Mouse (Mus musculus): ENCODE results near the gene Spata5.

The Spata5 gene

GRCm38 (mm10) chr3:37556412-37557113 is 136.9 kb downstream of the Spata5 start:
- in situ Hi-C loops (cut with MboI; ENCODE audit: low pct_unique_long_range_greater_than_20kb in 1 of 2, low sequenced_read_pairs in 2 of 2, unreplicated experiment in 1 of 2) = no loop called here

GRCm38 (mm10) chr3:37557741-37558479 is 138.2 kb downstream of the Spata5 start:
- in situ Hi-C loops (cut with MboI; ENCODE audit: low pct_unique_long_range_greater_than_20kb in 1 of 2, low sequenced_read_pairs in 2 of 2, unreplicated experiment in 1 of 2) = no loop called here

- in situ Hi-C loops (cut with MboI; ENCODE audit: low pct_unique_long_range_greater_than_20kb in 1 of 2, low sequenced_read_pairs in 2 of 2, unreplicated experiment in 1 of 2) = no loop called here
These were observed 139.6 kb downstream of the Spata5 start for GRCm38 (mm10) chr3:37559339-37559738.

GRCm38 (mm10) chr3:37561466-37561865 is 141.8 kb downstream of the Spata5 start:
- in situ Hi-C loops (cut with MboI; ENCODE audit: low pct_unique_long_range_greater_than_20kb in 1 of 2, low sequenced_read_pairs in 2 of 2, unreplicated experiment in 1 of 2) = no loop called here

DNA sequence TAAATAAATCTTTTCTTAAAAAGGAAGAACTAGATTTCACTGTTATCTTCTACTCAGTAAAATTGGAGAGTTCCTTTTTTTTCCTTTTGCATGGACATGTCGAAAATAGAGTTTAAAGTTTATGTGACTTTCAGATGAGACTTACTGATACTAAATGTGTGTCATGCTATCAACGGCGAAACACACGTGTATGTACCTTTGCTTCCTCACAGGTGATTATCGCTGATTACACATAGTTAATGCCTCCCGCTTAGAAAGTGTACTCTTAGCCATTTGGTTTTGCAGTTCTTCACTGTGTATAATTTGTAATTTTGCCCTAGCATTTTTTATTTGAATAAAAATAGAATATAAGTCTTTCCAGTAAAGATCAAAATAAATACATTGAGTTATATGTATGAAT is 146.4 kb downstream of the Spata5 start:
- in situ Hi-C loops (cut with MboI; ENCODE audit: low pct_unique_long_range_greater_than_20kb in 1 of 2, low sequenced_read_pairs in 2 of 2, unreplicated experiment in 1 of 2) = no loop called here

DNA sequence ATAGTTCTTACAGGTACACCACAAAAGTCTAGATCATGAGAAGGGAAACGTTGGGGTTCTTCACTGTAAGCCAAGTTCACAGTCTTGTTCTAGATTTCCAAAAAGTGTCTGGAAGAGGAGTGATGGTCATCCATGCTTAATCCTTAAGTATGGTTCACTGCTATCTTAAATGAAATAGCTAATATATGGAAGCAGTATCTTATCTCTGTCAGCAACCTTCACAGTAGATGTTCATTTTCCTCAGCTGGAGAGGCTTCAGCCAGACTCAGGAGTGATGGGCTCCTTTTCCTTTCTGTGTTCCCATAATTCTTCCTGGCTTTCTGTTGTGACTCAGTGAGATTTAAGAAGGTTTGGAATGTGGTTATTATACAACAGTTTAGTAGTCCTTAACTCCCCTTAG is 147.8 kb downstream of the Spata5 start:
- in situ Hi-C loops (cut with MboI; ENCODE audit: low pct_unique_long_range_greater_than_20kb in 1 of 2, low sequenced_read_pairs in 2 of 2, unreplicated experiment in 1 of 2) = no loop called here

DNA sequence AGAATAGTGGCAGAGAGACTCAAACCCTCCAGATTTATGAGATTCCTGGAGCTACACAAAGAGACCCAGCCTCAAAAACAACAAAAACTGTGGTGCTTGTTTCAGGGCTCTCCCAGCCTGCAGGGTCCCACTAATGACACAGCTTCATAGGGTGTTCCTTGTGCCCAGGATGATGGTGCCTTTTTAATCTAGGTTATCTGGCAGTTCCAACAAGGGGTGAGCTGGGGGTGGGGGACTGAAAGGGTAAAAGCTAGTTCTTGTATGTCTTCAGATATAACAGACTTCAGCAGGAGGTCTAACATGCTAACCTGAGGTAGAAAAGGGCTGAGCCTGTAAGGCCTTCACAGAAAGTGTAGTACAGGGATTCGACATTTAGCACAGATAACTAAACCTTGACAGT is 149.1 kb downstream of the Spata5 start:
- in situ Hi-C loops (cut with MboI; ENCODE audit: low pct_unique_long_range_greater_than_20kb in 1 of 2, low sequenced_read_pairs in 2 of 2, unreplicated experiment in 1 of 2) = no loop called here

GRCm38 (mm10) chr3:37569661-37570566 is 150.2 kb downstream of the Spata5 start:
- in situ Hi-C loops (cut with MboI; ENCODE audit: low pct_unique_long_range_greater_than_20kb in 1 of 2, low sequenced_read_pairs in 2 of 2, unreplicated experiment in 1 of 2) = no loop called here

- in situ Hi-C loops (cut with MboI; ENCODE audit: low pct_unique_long_range_greater_than_20kb in 1 of 2, low sequenced_read_pairs in 2 of 2, unreplicated experiment in 1 of 2) = no loop called here
These were observed 151.9 kb downstream of the Spata5 start for GRCm38 (mm10) chr3:37571633-37572032.

- in situ Hi-C loops (cut with MboI; ENCODE audit: low pct_unique_long_range_greater_than_20kb in 1 of 2, low sequenced_read_pairs in 2 of 2, unreplicated experiment in 1 of 2) = no loop called here
These were observed 152.4 kb downstream of the Spata5 start for GRCm38 (mm10) chr3:37572066-37572465.

GRCm38 (mm10) chr3:37576840-37577239 is 157.1 kb downstream of the Spata5 start:
- in situ Hi-C loops (cut with MboI; ENCODE audit: low pct_unique_long_range_greater_than_20kb in 1 of 2, low sequenced_read_pairs in 2 of 2, unreplicated experiment in 1 of 2) = no loop called here

- in situ Hi-C loops (cut with MboI; ENCODE audit: low pct_unique_long_range_greater_than_20kb in 1 of 2, low sequenced_read_pairs in 2 of 2, unreplicated experiment in 1 of 2) = no loop called here
These were observed 158.0 kb downstream of the Spata5 start for GRCm38 (mm10) chr3:37577706-37578105.

DNA sequence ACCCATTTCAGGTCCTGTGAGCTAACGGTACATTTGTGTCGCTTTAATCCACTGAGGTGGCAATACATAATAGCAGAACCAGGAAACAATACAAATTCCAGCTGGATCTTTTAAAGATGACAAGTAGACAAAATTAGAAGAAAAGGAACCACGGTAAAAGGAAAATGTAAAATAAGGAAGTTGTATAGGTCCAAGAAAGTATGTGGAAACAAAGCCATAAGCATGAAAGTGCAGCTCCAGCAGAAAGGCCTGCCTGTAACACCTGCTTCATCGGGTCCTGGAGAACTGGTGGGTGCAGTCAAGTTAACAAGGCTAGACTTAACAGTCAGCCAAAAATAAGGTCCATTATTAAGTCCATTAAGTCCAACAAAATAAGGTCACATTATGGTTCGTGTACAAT is 164.9 kb downstream of the Spata5 start:
- in situ Hi-C loops (cut with MboI; ENCODE audit: low pct_unique_long_range_greater_than_20kb in 1 of 2, low sequenced_read_pairs in 2 of 2, unreplicated experiment in 1 of 2) = no loop called here

DNA sequence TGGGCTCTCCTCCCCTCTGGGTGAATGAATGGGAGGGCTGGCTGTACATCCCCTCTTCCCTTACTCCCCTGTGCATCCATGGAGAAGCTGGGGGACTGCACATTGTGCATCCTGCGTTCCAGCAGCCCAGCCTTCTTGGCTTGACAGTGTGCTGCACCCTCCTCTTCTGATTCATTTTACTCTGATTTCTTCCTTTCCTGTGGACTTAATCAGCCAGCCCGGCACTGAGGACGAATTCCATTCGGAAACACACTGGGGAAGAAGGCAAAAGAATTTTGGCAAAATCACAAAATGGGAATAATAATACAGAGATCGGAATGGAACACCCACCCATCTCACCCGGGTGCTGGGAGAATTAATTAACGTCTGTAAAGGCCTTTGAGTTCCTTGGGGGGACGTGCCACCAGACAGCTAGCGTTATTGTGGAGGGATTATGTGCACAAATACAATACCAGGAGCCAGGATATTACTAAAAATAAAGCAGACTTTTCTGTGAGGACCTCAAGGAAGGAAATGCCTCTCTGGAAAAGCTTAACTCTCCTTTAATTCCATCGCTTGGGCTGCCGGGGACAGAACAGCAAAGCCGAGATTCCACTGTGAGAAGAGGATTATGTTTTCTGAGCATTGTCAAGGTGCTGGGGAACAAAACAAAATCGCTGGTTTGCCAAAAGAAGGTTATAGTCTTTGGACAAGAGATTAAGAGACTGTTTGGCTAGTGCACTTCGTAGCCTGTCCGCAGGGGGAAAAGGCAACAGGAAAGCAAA is 166.5 kb downstream of the Spata5 start:
- in situ Hi-C loops (cut with MboI; ENCODE audit: low pct_unique_long_range_greater_than_20kb in 1 of 2, low sequenced_read_pairs in 2 of 2, unreplicated experiment in 1 of 2) = no loop called here

DNA sequence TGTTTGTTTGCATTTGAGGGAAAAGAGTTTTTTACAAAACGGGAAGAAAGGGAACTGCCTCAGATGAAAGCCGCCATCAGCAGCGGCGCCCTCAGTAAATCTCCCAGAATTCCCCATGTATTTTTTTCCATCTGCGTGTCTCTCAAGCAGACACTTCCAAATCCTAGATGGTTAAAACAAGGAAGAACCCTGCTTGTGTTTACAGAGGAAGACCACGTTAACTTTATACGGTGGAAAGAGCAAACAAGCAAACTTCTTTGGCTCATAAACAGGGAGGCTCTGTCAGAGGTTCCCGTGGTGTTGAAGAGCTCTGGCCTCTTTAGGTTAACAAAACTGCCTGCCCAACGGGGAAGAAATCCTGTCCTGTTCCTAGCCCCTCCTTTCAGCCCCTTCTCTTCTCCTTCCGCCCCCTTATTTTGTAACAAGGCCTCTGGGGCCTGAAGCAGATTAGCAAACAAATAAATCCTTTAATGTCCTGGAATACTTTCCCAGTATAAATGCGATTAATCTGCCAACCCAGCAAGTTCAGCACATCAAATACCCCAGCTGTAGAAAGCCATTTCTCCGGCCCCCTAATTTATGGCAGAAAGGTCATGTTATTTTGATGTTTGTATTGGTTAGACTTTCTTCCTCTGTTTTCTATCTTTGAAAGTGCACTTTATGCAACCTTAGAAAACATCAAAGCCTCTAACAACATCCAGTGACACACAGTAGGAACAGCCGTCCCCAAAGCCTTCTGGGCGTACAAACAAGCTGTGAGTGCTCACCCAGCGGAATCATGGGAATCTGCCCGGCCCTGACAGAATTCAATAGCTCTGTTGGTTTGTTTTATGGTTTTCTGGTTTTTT is 167.3 kb downstream of the Spata5 start:
- in situ Hi-C loops (cut with MboI; ENCODE audit: low pct_unique_long_range_greater_than_20kb in 1 of 2, low sequenced_read_pairs in 2 of 2, unreplicated experiment in 1 of 2) = no loop called here

DNA sequence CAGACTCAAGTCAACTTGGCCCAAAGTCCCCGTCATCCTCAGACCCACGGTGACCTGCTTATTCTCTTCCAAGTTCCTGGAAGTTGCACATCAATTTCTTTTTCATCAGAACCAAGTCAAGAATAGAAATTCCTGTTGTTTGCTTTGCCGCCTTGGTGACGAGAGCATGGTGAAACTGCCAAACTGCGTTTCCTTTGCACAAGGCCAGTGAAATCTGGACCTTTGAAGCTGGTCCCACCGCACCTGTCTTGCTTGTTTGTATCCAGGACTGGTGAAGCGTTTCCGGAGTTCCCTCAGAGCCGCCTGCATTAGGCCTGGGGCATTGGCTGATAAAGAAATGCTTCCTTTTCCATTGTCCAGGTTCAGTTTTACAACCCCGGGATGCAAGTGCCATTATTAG is 176.0 kb downstream of the Spata5 start:
- in situ Hi-C loops (cut with MboI; ENCODE audit: low pct_unique_long_range_greater_than_20kb in 1 of 2, low sequenced_read_pairs in 2 of 2, unreplicated experiment in 1 of 2) = no loop called here

GRCm38 (mm10) chr3:37596519-37596918 is 176.8 kb downstream of the Spata5 start:
- in situ Hi-C loops (cut with MboI; ENCODE audit: low pct_unique_long_range_greater_than_20kb in 1 of 2, low sequenced_read_pairs in 2 of 2, unreplicated experiment in 1 of 2) = no loop called here

- in situ Hi-C loops (cut with MboI; ENCODE audit: low pct_unique_long_range_greater_than_20kb in 1 of 2, low sequenced_read_pairs in 2 of 2, unreplicated experiment in 1 of 2) = no loop called here
These were observed 177.5 kb downstream of the Spata5 start for GRCm38 (mm10) chr3:37597200-37597599.
